Mouse (Mus musculus): ENCODE data around the gene Xkr7. TPM values are rescaled to one million over a fixed set of nuclear protein-coding genes. Genes with fewer than 3 reads are reported as not detected.

Gene Xkr7
- polyA plus RNA-seq (2014; fragmentation: Nextera tagmentation; extraction: Ambion mirVana): 1.0 and 2.1 TPM in 2 replicates

GRCm38 (mm10) chr2:153031126-153032082 is at the start of gene Xkr7:
TSS of gene Xkr7 (plus strand) at chr2:153031852.
- 2% methylated on average over 51 of the region's 54 CpGs for WGBS
- peak within 1 kb of the TSS; percentile 69 for H3K4me3 ChIP-seq (replicated peaks; ENCODE audit: low read depth, low read length)
- H3K36me3 ChIP-seq (ENCODE audit: control insufficient read depth, insufficient read depth, low read length): no peaks in the 10 kb centered on the region
- H3K4me2 ChIP-seq (ENCODE audit: low read length): peak within 1 kb of the TSS; percentile 83
- peak within 1 kb of the TSS; percentile 93 for H3K27ac ChIP-seq (replicated peaks; ENCODE audit: low read depth, low read length)
- DNase-seq (peak; percentile 88), ATAC-seq (ENCODE audit: low FRiP score, low TSS enrichment) (peak; percentile 88)
- peaks cover 40% of the 10 kb centered on the region for H3K4me1 ChIP-seq (ENCODE audit: control insufficient read depth, insufficient read depth, low read length)
- H3K27me3 ChIP-seq (ENCODE audit: control insufficient read depth, insufficient read depth, low read length): no peaks in the 10 kb centered on the region
- H3K9ac ChIP-seq (replicated peaks; ENCODE audit: low read length): peak within 1 kb of the TSS; percentile 76
- H3K9me3 ChIP-seq (ENCODE audit: control insufficient read depth, low read length): no peaks in the 10 kb centered on the region

GRCm38 (mm10) chr2:152985582-152985981 is 46.1 kb upstream of the Xkr7 start:
- Histone ChIP-seq H3K9me3 (ENCODE audit: control insufficient read depth, low read length) (no peaks in the 10 kb centered on the region), H3K4me2 (ENCODE audit: low read length) (no peak overlapping the region), H3K4me1 (ENCODE audit: control insufficient read depth, insufficient read depth, low read length) (no peaks in the 10 kb centered on the region), H3K27me3 (ENCODE audit: control insufficient read depth, insufficient read depth, low read length) (no peaks in the 10 kb centered on the region), H3K9ac (replicated peaks; ENCODE audit: low read length) (no peak overlapping the region), H3K4me3 (replicated peaks; ENCODE audit: low read depth, low read length) (no peak overlapping the region), H3K36me3 (ENCODE audit: control insufficient read depth, insufficient read depth, low read length) (no peaks in the 10 kb centered on the region), H3K27ac (replicated peaks; ENCODE audit: low read depth, low read length) (no peak overlapping the region)
- DNase-seq (peak; percentile 27), ATAC-seq (ENCODE audit: low FRiP score, low TSS enrichment) (no peak)
- 11% methylated on average over 1 of the region's 1 CpGs for WGBS

- no peak for ATAC-seq (ENCODE audit: low FRiP score, low TSS enrichment)
- Histone ChIP-seq H3K27me3 (ENCODE audit: control insufficient read depth, insufficient read depth, low read length) (no peaks in the 10 kb centered on the region), H3K4me3 (replicated peaks; ENCODE audit: low read depth, low read length) (no peak overlapping the region), H3K9me3 (ENCODE audit: control insufficient read depth, low read length) (no peaks in the 10 kb centered on the region), H3K27ac (replicated peaks; ENCODE audit: low read depth, low read length) (no peak overlapping the region), H3K4me1 (ENCODE audit: control insufficient read depth, insufficient read depth, low read length) (no peaks in the 10 kb centered on the region), H3K9ac (replicated peaks; ENCODE audit: low read length) (no peak overlapping the region), H3K4me2 (ENCODE audit: low read length) (no peak overlapping the region), H3K36me3 (ENCODE audit: control insufficient read depth, insufficient read depth, low read length) (no peaks in the 10 kb centered on the region)
- WGBS: 88% methylated on average over 9 of the region's 9 CpGs
- no peak for DNase-seq
These were observed 40.1 kb upstream of the Xkr7 start for GRCm38 (mm10) chr2:152991529-152991928.

GRCm38 (mm10) chr2:152997046-152997445 is 34.6 kb upstream of the Xkr7 start:
- DNase-seq: no peak
- H3K36me3 ChIP-seq (ENCODE audit: control insufficient read depth, insufficient read depth, low read length): no peaks in the 10 kb centered on the region
- no peak overlapping the region for H3K27ac ChIP-seq (replicated peaks; ENCODE audit: low read depth, low read length)
- no peak overlapping the region for H3K4me2 ChIP-seq (ENCODE audit: low read length)
- H3K9ac ChIP-seq (replicated peaks; ENCODE audit: low read length): no peak overlapping the region
- H3K27me3 ChIP-seq (ENCODE audit: control insufficient read depth, insufficient read depth, low read length): no peaks in the 10 kb centered on the region
- H3K4me3 ChIP-seq (replicated peaks; ENCODE audit: low read depth, low read length): no peak overlapping the region
- no peak for ATAC-seq (ENCODE audit: low FRiP score, low TSS enrichment)
- no peaks in the 10 kb centered on the region for H3K4me1 ChIP-seq (ENCODE audit: control insufficient read depth, insufficient read depth, low read length)
- WGBS: 82% methylated on average over 4 of the region's 4 CpGs
- H3K9me3 ChIP-seq (ENCODE audit: control insufficient read depth, low read length): no peaks in the 10 kb centered on the region

GRCm38 (mm10) chr2:153002492-153003248 is 29.0 kb upstream of the Xkr7 start:
- no peak for DNase-seq
- Histone ChIP-seq H3K4me3 (replicated peaks; ENCODE audit: low read depth, low read length) (no peak overlapping the region), H3K27ac (replicated peaks; ENCODE audit: low read depth, low read length) (no peak overlapping the region), H3K4me1 (ENCODE audit: control insufficient read depth, insufficient read depth, low read length) (0 out of 2 replicates have a peak, but pooled peaks cover 3% of the 10 kb centered on the region), H3K4me2 (ENCODE audit: low read length) (no peak overlapping the region), H3K9me3 (ENCODE audit: control insufficient read depth, low read length) (no peaks in the 10 kb centered on the region), H3K9ac (replicated peaks; ENCODE audit: low read length) (no peak overlapping the region), H3K36me3 (ENCODE audit: control insufficient read depth, insufficient read depth, low read length) (peaks cover 10% of the 10 kb centered on the region), H3K27me3 (ENCODE audit: control insufficient read depth, insufficient read depth, low read length) (no peaks in the 10 kb centered on the region)
- no peak for ATAC-seq (ENCODE audit: low FRiP score, low TSS enrichment)
- WGBS: 86% methylated on average over 15 of the region's 15 CpGs

GRCm38 (mm10) chr2:153003681-153004338 is 27.8 kb upstream of the Xkr7 start:
- peak; percentile 57 for DNase-seq
- 37% methylated on average over 13 of the region's 13 CpGs for WGBS
- H3K36me3 ChIP-seq (ENCODE audit: control insufficient read depth, insufficient read depth, low read length): peaks cover 20% of the 10 kb centered on the region
- H3K9me3 ChIP-seq (ENCODE audit: control insufficient read depth, low read length): no peaks in the 10 kb centered on the region
- 0 out of 2 replicates have a peak, but pooled peaks cover 3% of the 10 kb centered on the region for H3K4me1 ChIP-seq (ENCODE audit: control insufficient read depth, insufficient read depth, low read length)
- H3K27me3 ChIP-seq (ENCODE audit: control insufficient read depth, insufficient read depth, low read length): no peaks in the 10 kb centered on the region
- no peak overlapping the region for H3K27ac ChIP-seq (replicated peaks; ENCODE audit: low read depth, low read length)
- H3K4me3 ChIP-seq (replicated peaks; ENCODE audit: low read depth, low read length): no peak overlapping the region
- H3K9ac ChIP-seq (replicated peaks; ENCODE audit: low read length): no peak overlapping the region
- H3K4me2 ChIP-seq (ENCODE audit: low read length): no peak overlapping the region
- no peak for ATAC-seq (ENCODE audit: low FRiP score, low TSS enrichment)

- 86% methylated on average over 3 of the region's 3 CpGs for WGBS
These were observed 25.7 kb upstream of the Xkr7 start for GRCm38 (mm10) chr2:153005981-153006380.

GRCm38 (mm10) chr2:153009192-153009973 is 22.3 kb upstream of the Xkr7 start:
- Histone ChIP-seq H3K27ac (replicated peaks; ENCODE audit: low read depth, low read length) (no peak overlapping the region), H3K4me2 (ENCODE audit: low read length) (no peak overlapping the region), H3K36me3 (ENCODE audit: control insufficient read depth, insufficient read depth, low read length) (peaks cover 60% of the 10 kb centered on the region), H3K9ac (replicated peaks; ENCODE audit: low read length) (no peak overlapping the region), H3K9me3 (ENCODE audit: control insufficient read depth, low read length) (no peaks in the 10 kb centered on the region), H3K27me3 (ENCODE audit: control insufficient read depth, insufficient read depth, low read length) (no peaks in the 10 kb centered on the region), H3K4me3 (replicated peaks; ENCODE audit: low read depth, low read length) (no peak overlapping the region), H3K4me1 (ENCODE audit: control insufficient read depth, insufficient read depth, low read length) (peaks cover 7% of the 10 kb centered on the region)
- no peak for ATAC-seq (ENCODE audit: low FRiP score, low TSS enrichment)
- DNase-seq: no peak
- WGBS: 95% methylated on average over 12 of the region's 12 CpGs

More at GRCm38 (mm10) chr2:153005981-153006380, 25.7 kb upstream of the Xkr7 start:
- H3K4me1 ChIP-seq (ENCODE audit: control insufficient read depth, insufficient read depth, low read length): 0 out of 2 replicates have a peak, but pooled peaks cover 3% of the 10 kb centered on the region
- H3K9me3 ChIP-seq (ENCODE audit: control insufficient read depth, low read length): no peaks in the 10 kb centered on the region
- no peak overlapping the region for H3K9ac ChIP-seq (replicated peaks; ENCODE audit: low read length)
- H3K27ac ChIP-seq (replicated peaks; ENCODE audit: low read depth, low read length): no peak overlapping the region
- DNase-seq: no peak
- no peak overlapping the region for H3K4me2 ChIP-seq (ENCODE audit: low read length)
- no peak overlapping the region for H3K4me3 ChIP-seq (replicated peaks; ENCODE audit: low read depth, low read length)
- ATAC-seq (ENCODE audit: low FRiP score, low TSS enrichment): no peak
- H3K36me3 ChIP-seq (ENCODE audit: control insufficient read depth, insufficient read depth, low read length): peaks cover 42% of the 10 kb centered on the region
- H3K27me3 ChIP-seq (ENCODE audit: control insufficient read depth, insufficient read depth, low read length): no peaks in the 10 kb centered on the region

Measured in midbrain, embryonic 14.5 days (tissue).